Mouse (Mus musculus) liver, embryonic 13.5 days (tissue): Measurements from ENCODE around the gene Ssr1. TPM values are rescaled to one million over a fixed set of nuclear protein-coding genes. Genes with fewer than 3 reads are reported as not detected.

Experiments used
- polyA plus RNA-seq: library from polyadenylated mRNA; unstranded; fragments of >200 nt; fragmentation: Nextera tagmentation; extraction: Ambion mirVana; gene quantifications from 2 replicates; pipeline ENCODE4 v1.2.1, GENCODE M21; 2015

Gene Ssr1
- polyA plus RNA-seq, 1 experiment from 2014 or later = 93.6 TPM

Other genes starting within 250 kb of the Ssr1 start
- gene Rreb1, start 215.8 kb downstream of the Ssr1 start, polyA plus RNA-seq = 4.8 and 5.1 TPM in 2 replicates
- gene Riok1, start 42.8 kb upstream of the Ssr1 start, polyA plus RNA-seq = 26.2 and 30.0 TPM in 2 replicates
- gene Cage1, start 42.9 kb upstream of the Ssr1 start, polyA plus RNA-seq = 0.50 and 0.60 TPM in 2 replicates
- gene Dsp, start 157.1 kb upstream of the Ssr1 start, polyA plus RNA-seq = 1.3 and 1.6 TPM in 2 replicates
- gene Snrnp48, start 210.7 kb upstream of the Ssr1 start, polyA plus RNA-seq = 16.3 and 18.0 TPM in 2 replicates